Mouse (Mus musculus) midbrain, embryonic 12.5 days (tissue): ENCODE measurements around the gene Rps3a1. TPM values are rescaled to one million over a fixed set of nuclear protein-coding genes. Genes with fewer than 3 reads are reported as not detected.

ENCODE experiments used
- polyA plus RNA-seq: library from polyadenylated mRNA; unstranded; fragments of >200 nt; fragmentation: Nextera tagmentation; extraction: Ambion mirVana; gene quantifications from 2 replicates; pipeline ENCODE4 v1.2.1, GENCODE M21; 2016

The Rps3a1 gene
- polyA plus RNA-seq, 1 experiment from 2014 or later: 830 TPM

Other genes starting within 250 kb of the Rps3a1 start
- gene Sh3d19, start 171.6 kb downstream of the Rps3a1 start, polyA plus RNA-seq: 8.9 and 9.7 TPM in 2 replicates
- not detected in 2 replicates for gene Prss48, start 140.2 kb downstream of the Rps3a1 start, polyA plus RNA-seq
- 8.8 and 9.8 TPM in 2 replicates for gene Lrba, start 82.0 kb upstream of the Rps3a1 start, polyA plus RNA-seq